Mouse (Mus musculus) cerebellum, adult 8-10 months (tissue): ENCODE results near the gene Haus7.

Experiments used
- DNase-seq: peaks from one replicate; pipeline ENCODE4 v3.0.0; 2022

The Haus7 gene

GRCm38 (mm10) chrX:73458877-73459392 is at the start of gene Haus7:
Haus7 (minus strand) TSS chrX:73459044.
- DNase-seq, result peak; percentile 80

- DNase-seq, result peak; percentile 92
Measured at GRCm38 (mm10) chrX:73506577-73506976, 47.7 kb upstream of the Haus7 start.

- DNase-seq, result peak; percentile 46
Measured at GRCm38 (mm10) chrX:73505130-73505735, 46.4 kb upstream of the Haus7 start.

- no peak for DNase-seq
Measured at GRCm38 (mm10) chrX:73496746-73497145, 37.9 kb upstream of the Haus7 start.

GRCm38 (mm10) chrX:73493567-73493966 is 34.7 kb upstream of the Haus7 start:
- peak; percentile 63 for DNase-seq

GRCm38 (mm10) chrX:73490804-73491203 is 32.0 kb upstream of the Haus7 start:
- DNase-seq, result no peak

GRCm38 (mm10) chrX:73490186-73490585 is 31.3 kb upstream of the Haus7 start:
- DNase-seq, result no peak

- no peak for DNase-seq
Measured at GRCm38 (mm10) chrX:73486920-73487319, 28.1 kb upstream of the Haus7 start.

GRCm38 (mm10) chrX:73484870-73485269 is 26.0 kb upstream of the Haus7 start:
- no peak for DNase-seq

GRCm38 (mm10) chrX:73484076-73484475 is 25.2 kb upstream of the Haus7 start:
- DNase-seq, result no peak

- no peak for DNase-seq
Measured at GRCm38 (mm10) chrX:73483484-73483810, 24.6 kb upstream of the Haus7 start, which contains the start of gene Bgn. Bgn (plus strand) TSS chrX:73483602.

GRCm38 (mm10) chrX:73482643-73483483 is 24.0 kb upstream of the Haus7 start:
- no peak for DNase-seq

GRCm38 (mm10) chrX:73480334-73480733 is 21.5 kb upstream of the Haus7 start:
- DNase-seq, result no peak

GRCm38 (mm10) chrX:73479656-73480055 is 20.8 kb upstream of the Haus7 start:
- DNase-seq, result no peak

GRCm38 (mm10) chrX:73477500-73477899 is 18.7 kb upstream of the Haus7 start:
- DNase-seq, result no peak

GRCm38 (mm10) chrX:73476621-73477020 is 17.8 kb upstream of the Haus7 start:
- DNase-seq, result no peak

- no peak for DNase-seq
Measured at GRCm38 (mm10) chrX:73475658-73476256, 16.9 kb upstream of the Haus7 start.

- no peak for DNase-seq
Measured at GRCm38 (mm10) chrX:73474340-73475165, 15.7 kb upstream of the Haus7 start.

GRCm38 (mm10) chrX:73471764-73472163 is 12.9 kb upstream of the Haus7 start:
- no peak for DNase-seq

GRCm38 (mm10) chrX:73468752-73469151 is 9.9 kb upstream of the Haus7 start:
- no peak for DNase-seq

GRCm38 (mm10) chrX:73468330-73468729 is 9.5 kb upstream of the Haus7 start:
- DNase-seq, result no peak

GRCm38 (mm10) chrX:73467446-73468241 is 8.8 kb upstream of the Haus7 start:
- DNase-seq, result no peak
